Mouse (Mus musculus) colon, adult 2 months (tissue): Measurements from ENCODE around the gene Ptges2. TPM values are rescaled to one million over a fixed set of nuclear protein-coding genes. Genes with fewer than 3 reads are reported as not detected.

Experiments used
- polyA plus RNA-seq: library from polyadenylated mRNA; depleted of rRNA; stranded (reverse); fragments of >200 nt; gene quantifications from 2 replicates; pipeline ENCODE4 v1.2.3, GENCODE M21; 2012; rRNA removed

The Ptges2 gene
- 32.1 and 36.7 TPM in 2 replicates for polyA plus RNA-seq

DNA sequence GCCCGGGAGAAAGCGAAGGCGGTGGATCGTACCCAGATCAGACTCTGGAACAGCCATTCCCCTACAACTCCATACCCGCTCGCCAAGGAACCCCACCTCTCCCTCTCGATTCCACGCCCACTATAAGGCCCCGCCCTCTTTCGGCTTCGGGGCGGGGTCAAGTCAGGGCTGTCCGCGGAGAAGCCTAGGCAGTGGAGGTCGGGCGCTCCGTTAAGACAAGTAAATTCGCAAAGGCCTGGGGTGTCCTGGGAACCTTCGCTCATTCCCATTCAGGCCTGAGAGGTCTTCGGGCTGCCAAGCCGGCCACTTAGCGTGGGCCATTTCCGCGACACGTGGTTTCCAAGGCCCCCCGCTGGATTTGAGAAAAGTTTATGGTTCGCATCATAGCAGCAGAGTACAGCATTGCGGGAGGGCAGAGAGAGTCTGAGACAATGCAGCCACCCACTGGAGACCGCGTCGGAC is at the start of gene Ptges2:
Gene Ptges2, plus strand, starts transcription at position 413 of the 462 bp plus-strand sequence.

GRCm38 (mm10) chr2:32352151-32353006 is 43.3 kb upstream of the Ptges2 start, which contains the start of gene Ciz1:
Gene Ciz1, plus strand, starts transcription at chr2:32352327.

GRCm38 (mm10) chr2:32353007-32353542 is 42.6 kb upstream of the Ptges2 start, which contains the start of gene Dnm1:
Gene Dnm1, minus strand, starts transcription at chr2:32353338.

DNA sequence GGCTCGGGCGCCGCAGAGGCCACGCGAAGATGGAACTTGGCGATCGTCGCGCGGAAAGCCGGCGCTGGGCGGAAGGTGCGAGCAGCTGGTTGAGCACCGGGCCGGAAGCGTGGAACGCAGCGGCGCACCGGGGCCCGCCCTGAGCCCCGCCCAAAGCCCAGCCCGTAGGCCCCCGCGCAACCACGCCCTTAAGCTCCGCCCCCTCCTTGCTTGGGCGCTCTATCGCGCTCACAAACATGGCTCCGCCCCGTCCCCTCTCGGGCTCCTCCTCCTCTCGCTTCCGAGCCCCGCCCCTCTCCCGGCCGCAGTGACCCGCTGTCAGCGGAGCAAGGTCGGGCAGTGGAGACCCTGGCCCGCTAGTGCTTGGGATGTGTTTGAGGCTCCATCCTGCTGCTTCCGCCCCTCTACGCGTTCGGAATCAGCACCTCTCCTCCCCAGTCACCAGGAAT is 13.9 kb upstream of the Ptges2 start, which contains the start of gene 1110008P14Rik:
Gene 1110008P14Rik, minus strand, starts transcription at position 164 of the 449 bp plus-strand sequence.

DNA sequence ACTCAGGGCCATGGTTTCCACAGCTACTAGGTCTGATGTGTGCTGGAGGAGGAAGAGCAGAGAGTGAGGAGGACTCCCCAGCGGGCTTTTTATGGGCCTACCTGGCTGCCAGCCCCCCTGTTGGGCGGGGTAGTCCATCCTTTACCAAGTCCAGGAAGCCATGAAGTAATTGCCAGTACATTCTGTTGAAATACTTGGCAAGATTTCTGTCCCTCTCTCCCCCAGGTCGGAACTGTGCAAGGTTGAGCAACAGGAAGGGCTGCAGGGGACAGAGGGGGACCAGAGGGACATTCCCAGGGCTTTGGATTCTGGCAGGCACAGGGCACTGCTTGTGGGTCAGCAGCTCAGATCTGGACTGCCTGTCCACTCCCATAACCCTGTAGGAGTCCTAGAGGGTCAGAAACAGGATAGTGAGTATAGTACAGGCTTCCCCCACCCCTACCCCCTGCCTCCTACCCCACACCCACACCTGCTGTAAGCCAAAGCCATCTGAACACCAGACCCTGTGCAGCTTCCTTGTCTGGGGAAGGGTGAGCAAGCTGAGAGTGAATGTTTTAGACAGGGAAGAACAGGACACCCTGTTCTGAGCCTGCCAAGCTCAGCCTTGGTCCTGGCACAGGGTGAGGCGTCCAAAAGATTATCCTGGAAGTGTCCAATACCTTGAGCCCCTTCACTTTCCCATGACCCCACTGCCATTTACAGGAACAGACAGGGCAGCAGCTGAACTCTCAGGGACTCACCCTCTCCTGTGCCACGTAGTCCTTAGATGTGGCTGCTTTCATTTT is 7.8 kb upstream of the Ptges2 start, which contains the start of gene Lcn2:
Gene Lcn2, minus strand, starts transcription at position 547 of the 785 bp plus-strand sequence.

GRCm38 (mm10) chr2:32449761-32450754 is 54.4 kb downstream of the Ptges2 start, which contains the start of gene Naif1:
Gene Naif1, plus strand, starts transcription at chr2:32450457.

GRCm38 (mm10) chr2:32450881-32451844 is 55.5 kb downstream of the Ptges2 start, which contains the start of gene Slc25a25:
Gene Slc25a25, minus strand, starts transcription at chr2:32451445.

Other genes with a start within 250 kb of the Ptges2 start
- gene Prrc2b, start 244.8 kb upstream of the Ptges2 start, polyA plus RNA-seq = 30.0 and 32.7 TPM in 2 replicates
- 27.2 and 30.9 TPM in 2 replicates for gene Pomt1, start 159.3 kb upstream of the Ptges2 start, polyA plus RNA-seq
- gene Uck1, start 135.7 kb upstream of the Ptges2 start, polyA plus RNA-seq = 70.3 and 85.2 TPM in 2 replicates
- 39.0 and 39.4 TPM in 2 replicates for gene Golga2, start 108.5 kb upstream of the Ptges2 start, polyA plus RNA-seq
- gene Swi5, start 107.8 kb upstream of the Ptges2 start, polyA plus RNA-seq = 89.0 and 98.5 TPM in 2 replicates
- gene Ciz1, start 43.6 kb upstream of the Ptges2 start, polyA plus RNA-seq = 203 and 239 TPM in 2 replicates
- gene Dnm1, start 42.6 kb upstream of the Ptges2 start, polyA plus RNA-seq = 73.5 and 82.0 TPM in 2 replicates
- 107 and 180 TPM in 2 replicates for gene 1110008P14Rik, start 14.0 kb upstream of the Ptges2 start, polyA plus RNA-seq
- 6.3 and 6.5 TPM in 2 replicates for gene Lcn2, start 7.6 kb upstream of the Ptges2 start, polyA plus RNA-seq
- 6.1 and 6.2 TPM in 2 replicates for gene Naif1, start 54.6 kb downstream of the Ptges2 start, polyA plus RNA-seq
- 22.3 and 23.9 TPM in 2 replicates for gene Slc25a25, start 55.5 kb downstream of the Ptges2 start, polyA plus RNA-seq
- 87.0 and 91.8 TPM in 2 replicates for gene Fam102a, start 139.4 kb downstream of the Ptges2 start, polyA plus RNA-seq
- 104 and 129 TPM in 2 replicates for gene Dpm2, start 175.0 kb downstream of the Ptges2 start, polyA plus RNA-seq
- gene Pip5kl1, start 178.9 kb downstream of the Ptges2 start, polyA plus RNA-seq = 0.07 and 0.12 TPM in 2 replicates
- not detected in 2 replicates for gene 9430097D07Rik, start 179.8 kb downstream of the Ptges2 start, polyA plus RNA-seq
- gene St6galnac4, start 191.2 kb downstream of the Ptges2 start, polyA plus RNA-seq = 52.5 and 67.7 TPM in 2 replicates
- gene St6galnac6, start 203.8 kb downstream of the Ptges2 start, polyA plus RNA-seq = 1,674 and 1,690 TPM in 2 replicates
- 13.3 and 16.6 TPM in 2 replicates for gene Ak1, start 225.9 kb downstream of the Ptges2 start, polyA plus RNA-seq